Mouse (Mus musculus) liver, embryonic 15.5 days (tissue): ENCODE measurements around the gene Ttc33. TPM values are rescaled to one million over a fixed set of nuclear protein-coding genes. Genes with fewer than 3 reads are reported as not detected.

Experiments used
- ATAC-seq: fragments of 200-750 bp; cut with Nextera tagmentation; 2 replicates; pipeline ENCODE4 v1.8.0; 2017; ENCODE audit warnings: moderate number of reproducible peaks, mild to moderate bottlenecking, moderate library complexity; ENCODE audit not compliant: insufficient read depth
- H3K27ac ChIP-seq: fragments of 300-500 bp; sonication (generic); replicated peaks from 2 replicates; pipeline ENCODE4 v1.5.1; 2015; ENCODE audit warnings: mild to moderate bottlenecking, inconsistent platforms
- H3K27me3 ChIP-seq: fragments of 300-500 bp; sonication (generic); 2 replicates; pipeline ENCODE4 v1.6.1; 2015; ENCODE audit warnings: mild to moderate bottlenecking, inconsistent platforms
- H3K36me3 ChIP-seq: fragments of 300-500 bp; sonication (generic); replicated peaks from 2 replicates; pipeline ENCODE4 v1.6.1; 2015; ENCODE audit warnings: moderate library complexity, mild to moderate bottlenecking, inconsistent platforms
- H3K4me1 ChIP-seq: fragments of 300-500 bp; sonication (generic); replicated peaks from 2 replicates; pipeline ENCODE4 v1.6.1; 2015; ENCODE audit warnings: inconsistent platforms
- H3K4me2 ChIP-seq: fragments of 300-500 bp; sonication (generic); 2 replicates; pipeline ENCODE4 v1.6.1; 2015; ENCODE audit warnings: moderate library complexity, mild to moderate bottlenecking, inconsistent platforms
- H3K4me3 ChIP-seq: fragments of 300-500 bp; sonication (generic); replicated peaks from 2 replicates; pipeline ENCODE4 v1.5.1; 2015; ENCODE audit warnings: mild to moderate bottlenecking, inconsistent platforms
- H3K9ac ChIP-seq: fragments of 300-500 bp; sonication (generic); 2 replicates; pipeline ENCODE4 v1.6.1; 2015; ENCODE audit warnings: moderate library complexity, mild to moderate bottlenecking, inconsistent platforms
- H3K9me3 ChIP-seq: fragments of 300-500 bp; sonication (generic); replicated peaks from 2 replicates; pipeline ENCODE4 v1.6.1; 2016; ENCODE audit warnings: inconsistent platforms
- WGBS: fragments of 180-500 bp; shearing (Covaris S2); methylation state at CpG from one replicate; pipeline ENCODE4 v1.1.7; 2015; ENCODE audit warnings: mixed read lengths; ENCODE audit not compliant: insufficient replicate concordance; 5-methylcytosine and 5-hydroxymethylcytosine counted together
- polyA plus RNA-seq: library from polyadenylated mRNA; unstranded; fragments of >200 nt; fragmentation: Nextera tagmentation; extraction: Ambion mirVana; gene quantifications from 2 replicates; pipeline ENCODE4 v1.2.1, GENCODE M21; 2015

The Ttc33 gene
- polyA plus RNA-seq: 13.5 and 15.7 TPM in 2 replicates

DNA sequence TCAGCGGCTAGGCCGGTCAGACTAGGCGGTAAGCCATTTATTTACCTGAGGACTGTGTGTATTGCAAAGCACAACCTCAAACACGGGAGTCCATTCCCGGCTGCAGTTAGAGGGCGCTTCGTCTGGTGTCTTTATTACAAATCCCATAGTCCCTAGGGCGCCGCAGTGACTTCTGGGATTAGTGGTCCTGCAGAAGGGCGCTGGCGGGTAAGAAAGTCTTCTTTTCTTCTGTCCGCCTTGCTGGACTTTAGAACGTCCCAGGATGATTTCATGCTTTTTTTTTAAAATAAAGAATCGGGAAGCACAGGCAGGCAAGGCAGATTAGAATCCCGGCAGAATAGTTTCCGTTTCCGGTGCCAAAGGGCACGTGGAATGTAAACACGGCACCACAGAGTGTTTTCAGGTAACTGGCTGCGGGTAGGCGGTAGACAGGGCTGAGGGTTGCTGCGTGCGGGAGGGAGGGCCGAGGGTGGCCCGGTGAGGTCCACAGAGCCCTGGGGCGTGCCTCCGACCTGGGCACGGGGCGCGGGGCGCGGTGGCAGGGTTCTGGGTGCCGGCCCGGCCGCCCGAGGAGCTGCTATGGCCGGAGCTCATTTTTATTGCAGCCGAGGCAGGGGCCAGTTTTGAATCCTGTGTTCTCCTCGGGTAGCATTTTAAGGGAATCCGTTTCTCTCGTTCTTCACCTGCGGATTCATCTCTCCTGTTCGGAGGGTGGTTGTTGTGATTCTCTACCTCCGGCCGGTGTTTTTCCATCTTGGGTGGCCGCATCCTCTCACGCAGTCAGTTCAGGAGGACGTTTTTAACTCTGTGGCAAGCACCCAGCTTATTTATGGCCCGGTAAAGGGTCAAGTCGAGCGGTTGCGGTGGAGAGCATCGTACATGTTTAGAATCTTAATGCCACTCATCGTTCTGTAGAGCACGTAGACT is at the start of gene Ttc33:
Ttc33 (plus strand) TSS at position 160 of the 927 bp plus-strand sequence.
- H3K4me2 ChIP-seq: peak within 1 kb of the TSS; percentile 83
- ATAC-seq: peak; percentile 87
- H3K9me3 ChIP-seq: no peaks in the 10 kb centered on the region
- H3K9ac ChIP-seq: peak within 1 kb of the TSS; percentile 85
- peak within 1 kb of the TSS; percentile 86 for H3K27ac ChIP-seq
- H3K4me1 ChIP-seq: peaks cover 24% of the 10 kb centered on the region
- H3K4me3 ChIP-seq: peak within 1 kb of the TSS; percentile 96
- under 1% methylated on average over 55 of the region's 55 CpGs for WGBS
- H3K27me3 ChIP-seq: no peaks in the 10 kb centered on the region
- peaks cover 12% of the 10 kb centered on the region for H3K36me3 ChIP-seq

GRCm38 (mm10) chr15:5138021-5138856 is 47.1 kb upstream of the Ttc33 start:
- Histone ChIP-seq H3K4me2 (peak overlapping the region; percentile 54), H3K36me3 (no peaks in the 10 kb centered on the region)
- ATAC-seq: no peak

GRCm38 (mm10) chr15:5139366-5139765 is 46.0 kb upstream of the Ttc33 start:
- ATAC-seq: peak; percentile 13
- Histone ChIP-seq H3K36me3 (no peaks in the 10 kb centered on the region), H3K4me2 (peak overlapping the region; percentile 42), H3K4me1 (peaks cover 69% of the 10 kb centered on the region), H3K9me3 (no peaks in the 10 kb centered on the region), H3K27ac (peak overlapping the region; percentile 94), H3K4me3 (no peak overlapping the region), H3K27me3 (no peaks in the 10 kb centered on the region), H3K9ac (no peak overlapping the region)
- WGBS: 22% methylated on average over 2 of the region's 2 CpGs

More at GRCm38 (mm10) chr15:5138021-5138856, 47.1 kb upstream of the Ttc33 start:
- Histone ChIP-seq H3K27ac (peak overlapping the region; percentile 87), H3K9ac (no peak overlapping the region), H3K4me1 (peaks cover 77% of the 10 kb centered on the region), H3K4me3 (no peak overlapping the region), H3K9me3 (no peaks in the 10 kb centered on the region), H3K27me3 (no peaks in the 10 kb centered on the region)
- WGBS: 36% methylated on average over 9 of the region's 9 CpGs

- Histone ChIP-seq H3K27me3 (no peaks in the 10 kb centered on the region), H3K4me1 (peaks cover 70% of the 10 kb centered on the region), H3K4me3 (no peak overlapping the region), H3K9ac (no peak overlapping the region), H3K9me3 (no peaks in the 10 kb centered on the region), H3K27ac (peak overlapping the region; percentile 94), H3K4me2 (peak overlapping the region; percentile 42), H3K36me3 (no peaks in the 10 kb centered on the region)
- peak; percentile 85 for ATAC-seq
- 20% methylated on average over 7 of the region's 7 CpGs for WGBS
These were observed 45.5 kb upstream of the Ttc33 start for GRCm38 (mm10) chr15:5139863-5140262.

GRCm38 (mm10) chr15:5140357-5140756 is 45.0 kb upstream of the Ttc33 start:
- peak overlapping the region; percentile 94 for H3K27ac ChIP-seq
- peak overlapping the region; percentile 42 for H3K4me2 ChIP-seq
- no peak overlapping the region; the same call in 1 of the 2 replicates for H3K4me3 ChIP-seq
- H3K27me3 ChIP-seq: no peaks in the 10 kb centered on the region
- ATAC-seq: peak; percentile 70
- H3K36me3 ChIP-seq: no peaks in the 10 kb centered on the region
- H3K9ac ChIP-seq: no peak overlapping the region
- no peaks in the 10 kb centered on the region for H3K9me3 ChIP-seq
- H3K4me1 ChIP-seq: peaks cover 72% of the 10 kb centered on the region

DNA sequence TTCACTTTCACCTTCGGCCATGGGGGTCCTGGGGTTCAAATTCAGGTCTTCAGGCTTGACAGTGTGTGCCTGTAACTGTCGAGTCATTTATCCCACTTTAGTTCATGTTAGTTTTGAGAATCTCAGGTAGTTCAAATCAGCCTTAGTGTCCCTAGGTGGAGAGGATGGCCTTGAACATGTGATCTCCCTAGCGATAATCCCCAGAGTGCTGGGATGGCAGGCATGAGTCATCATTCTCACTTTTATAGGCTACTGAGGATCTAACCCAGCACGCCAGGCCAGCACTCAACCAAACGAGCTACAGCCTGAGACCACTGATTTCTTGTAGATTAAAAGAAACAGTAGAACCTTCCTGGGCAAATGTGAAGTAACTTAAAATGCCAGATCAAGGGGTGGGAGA is 43.3 kb upstream of the Ttc33 start:
- 29% methylated on average over 5 of the region's 5 CpGs for WGBS
- H3K9ac ChIP-seq: no peak overlapping the region
- peak overlapping the region; percentile 87 for H3K27ac ChIP-seq

GRCm38 (mm10) chr15:5142714-5143113 is 42.6 kb upstream of the Ttc33 start:
- Histone ChIP-seq H3K4me2 (peak overlapping the region; percentile 87; the same call in 1 of the 2 replicates), H3K9me3 (no peaks in the 10 kb centered on the region), H3K27me3 (no peaks in the 10 kb centered on the region), H3K4me3 (no peak overlapping the region), H3K27ac (peak overlapping the region; percentile 94), H3K4me1 (peaks cover 77% of the 10 kb centered on the region), H3K9ac (no peak overlapping the region), H3K36me3 (peaks cover 6% of the 10 kb centered on the region; the same call in 1 of the 2 replicates)
- no peak for ATAC-seq
- 44% methylated on average over 5 of the region's 5 CpGs for WGBS

More for the DNA sequence above, 43.3 kb upstream of the Ttc33 start:
- H3K4me3 ChIP-seq: no peak overlapping the region
- 0 out of 2 replicates have a peak, but pooled peaks cover 6% of the 10 kb centered on the region for H3K36me3 ChIP-seq
- peaks cover 79% of the 10 kb centered on the region for H3K4me1 ChIP-seq
- peak overlapping the region; percentile 34 for H3K4me2 ChIP-seq
- ATAC-seq: no peak
- no peaks in the 10 kb centered on the region for H3K27me3 ChIP-seq
- no peaks in the 10 kb centered on the region for H3K9me3 ChIP-seq

GRCm38 (mm10) chr15:5143361-5144020 is 41.8 kb upstream of the Ttc33 start, which contains the start of gene Prkaa1:
Prkaa1 (plus strand) TSS chr15:5143861.
- H3K9me3 ChIP-seq: no peaks in the 10 kb centered on the region
- peak within 1 kb of the TSS; percentile 94 for H3K27ac ChIP-seq
- peak within 1 kb of the TSS; percentile 87 for H3K4me2 ChIP-seq
- peaks cover 6% of the 10 kb centered on the region; the same call in 1 of the 2 replicates for H3K36me3 ChIP-seq
- peaks cover 75% of the 10 kb centered on the region for H3K4me1 ChIP-seq
- no peaks in the 10 kb centered on the region for H3K27me3 ChIP-seq
- WGBS: under 1% methylated on average over 79 of the region's 80 CpGs
- H3K9ac ChIP-seq: peak within 1 kb of the TSS; percentile 96
- ATAC-seq: peak; percentile 80
- H3K4me3 ChIP-seq: peak within 1 kb of the TSS; percentile 91

- Histone ChIP-seq H3K4me2 (peak overlapping the region; percentile 87), H3K4me3 (peak overlapping the region; percentile 91), H3K9ac (peak overlapping the region; percentile 96), H3K36me3 (peaks cover 6% of the 10 kb centered on the region; the same call in 1 of the 2 replicates), H3K4me1 (peaks cover 76% of the 10 kb centered on the region), H3K27me3 (no peaks in the 10 kb centered on the region), H3K9me3 (no peaks in the 10 kb centered on the region), H3K27ac (peak overlapping the region; percentile 94)
- ATAC-seq: peak; percentile 20
- under 1% methylated on average over 58 of the region's 61 CpGs for WGBS
These were observed 41.1 kb upstream of the Ttc33 start for GRCm38 (mm10) chr15:5144021-5144778.
